Mouse (Mus musculus) kidney, adult 2 months (tissue): ENCODE results near the gene Gc. TPM values are rescaled to one million over a fixed set of nuclear protein-coding genes. Genes with fewer than 3 reads are reported as not detected.

Source experiments
- DNase-seq: peaks from one replicate; pipeline ENCODE4 v3.0.0; 2021
- H3K27ac ChIP-seq: fragments of 200-500 bp; 2 replicates; pipeline ENCODE4 v1.5.1; 2012; ENCODE audit warnings: low read depth, low read length, control low read depth, inconsistent platforms; ENCODE audit not compliant: insufficient read depth
- H3K27me3 ChIP-seq: fragments of 200-500 bp; replicated peaks from 2 replicates; pipeline ENCODE4 v1.6.1; 2012; ENCODE audit warnings: mild to moderate bottlenecking, moderate library complexity, low read length, inconsistent platforms; ENCODE audit not compliant: control insufficient read depth, insufficient read depth
- H3K36me3 ChIP-seq: fragments of 200-500 bp; 2 replicates; pipeline ENCODE4 v1.6.1; 2012; ENCODE audit warnings: mild to moderate bottlenecking, moderate library complexity, low read length, inconsistent platforms; ENCODE audit not compliant: control insufficient read depth, insufficient read depth
- H3K4me1 ChIP-seq: fragments of 200-500 bp; 2 replicates; pipeline ENCODE4 v1.6.1; 2011; ENCODE audit warnings: low read length; ENCODE audit not compliant: control insufficient read depth, insufficient read depth
- H3K4me3 ChIP-seq: fragments of 200-500 bp; 2 replicates; pipeline ENCODE4 v1.5.1; 2011; ENCODE audit warnings: mild to moderate bottlenecking, low read depth, low read length, control low read depth; ENCODE audit not compliant: insufficient read depth
- CTCF ChIP-seq: fragments of 200-500 bp; conservative IDR thresholded peaks from 2 replicates; pipeline ENCODE4 v1.5.1; 2011; ENCODE audit warnings: low read depth, mild to moderate bottlenecking, control low read depth, low read length, moderate library complexity, mixed read lengths; ENCODE audit not compliant: insufficient read depth, insufficient read length
- POLR2A ChIP-seq: fragments of 200-500 bp; IDR thresholded peaks from one replicate; pipeline ENCODE4 v1.6.1; 2011; ENCODE audit warnings: low read depth, low read length, control low read depth
- whole genome bisulfite sequencing: fragments of 180-500 bp; shearing (Covaris S2); methylation state at CpG from one replicate; pipeline ENCODE4 v1.1.7; 2018; 5-methylcytosine and 5-hydroxymethylcytosine counted together
- polyA plus RNA-seq: library from polyadenylated mRNA; depleted of rRNA; stranded (reverse); fragments of >200 nt; gene quantifications from 2 replicates; pipeline ENCODE4 v1.2.3, GENCODE M21; 2012; rRNA removed

Gc gene
- polyA plus RNA-seq, 1 experiment = 71.6 TPM

- Histone ChIP-seq H3K27ac (no peak overlapping the region), H3K4me1 (no peaks in the 10 kb centered on the region), H3K27me3 (no peaks in the 10 kb centered on the region), H3K4me3 (no peak overlapping the region), H3K36me3 (no peaks in the 10 kb centered on the region)
- no peak for TF ChIP-seq CTCF
- 43% methylated on average over 1 of the region's 1 CpGs for WGBS
- peak; percentile 4 for DNase-seq
Observed at GRCm38 (mm10) chr5:89370140-89370539, 87.6 kb downstream of the Gc start.

- WGBS = 76% methylated on average over 4 of the region's 4 CpGs
- H3K27ac ChIP-seq = no peak overlapping the region
- TF ChIP-seq CTCF (no peak), POLR2A (no peak)
Observed at GRCm38 (mm10) chr5:89368045-89368743, 89.5 kb downstream of the Gc start.

More at GRCm38 (mm10) chr5:89368045-89368743, 89.5 kb downstream of the Gc start:
- no peak for DNase-seq
- Histone ChIP-seq H3K27me3 (no peaks in the 10 kb centered on the region), H3K4me3 (no peak overlapping the region), H3K4me1 (no peaks in the 10 kb centered on the region), H3K36me3 (no peaks in the 10 kb centered on the region)

Other genes starting within 250 kb of the Gc start
- gene Npffr2, start 69.5 kb upstream of the Gc start, polyA plus RNA-seq = not detected in 2 replicates